Mouse (Mus musculus) mouse trophoblast stem cell (cell line): ENCODE measurements around the gene Cd86.

Experiments used
- in situ Hi-C, 2 experiments: fragments of 300-500 bp; cut with MseI, MboI; formaldehyde crosslinking; loops; 2 replicates in 1 of 2; 3 replicates in 1 of 2; pipeline ENCODE4 v1.15.1; 2025

The Cd86 gene

GRCm38 (mm10) chr16:36665782-36666181 is at the start of gene Cd86:
Cd86 (minus strand) TSS chr16:36666081.
- in situ Hi-C loops, result no loop called here

GRCm38 (mm10) chr16:36711760-36712159 is 45.9 kb upstream of the Cd86 start:
- in situ Hi-C loops, result loop anchor here (10.0 kb wide), 1 partner anchor 237 kb away; no protein-coding TSS in a partner anchor

DNA sequence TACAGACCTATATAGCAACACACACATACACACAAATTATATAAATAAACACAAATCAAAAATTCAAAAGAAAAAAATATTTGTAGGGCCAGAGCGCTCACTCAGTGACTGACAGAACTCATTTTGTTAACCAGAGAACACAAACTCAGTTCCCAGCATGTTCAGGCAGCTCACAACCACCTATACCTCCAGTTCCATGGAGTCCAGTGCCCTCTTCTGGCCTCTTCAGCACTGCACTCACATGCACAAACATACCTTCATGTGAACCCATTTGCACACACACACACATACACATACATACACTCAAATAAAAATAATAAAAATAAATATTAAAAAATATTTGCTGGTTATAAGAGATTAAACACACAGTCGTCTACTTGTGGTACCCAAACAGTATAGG is 44.9 kb upstream of the Cd86 start:
- in situ Hi-C loops, result loop anchor here (10.0 kb wide), 1 partner anchor 236 kb away; no protein-coding TSS in a partner anchor

- in situ Hi-C loops, result no loop called here
Observed at GRCm38 (mm10) chr16:36709405-36709804, 43.5 kb upstream of the Cd86 start.

GRCm38 (mm10) chr16:36708751-36709150 is 42.9 kb upstream of the Cd86 start:
- in situ Hi-C loops, result no loop called here

DNA sequence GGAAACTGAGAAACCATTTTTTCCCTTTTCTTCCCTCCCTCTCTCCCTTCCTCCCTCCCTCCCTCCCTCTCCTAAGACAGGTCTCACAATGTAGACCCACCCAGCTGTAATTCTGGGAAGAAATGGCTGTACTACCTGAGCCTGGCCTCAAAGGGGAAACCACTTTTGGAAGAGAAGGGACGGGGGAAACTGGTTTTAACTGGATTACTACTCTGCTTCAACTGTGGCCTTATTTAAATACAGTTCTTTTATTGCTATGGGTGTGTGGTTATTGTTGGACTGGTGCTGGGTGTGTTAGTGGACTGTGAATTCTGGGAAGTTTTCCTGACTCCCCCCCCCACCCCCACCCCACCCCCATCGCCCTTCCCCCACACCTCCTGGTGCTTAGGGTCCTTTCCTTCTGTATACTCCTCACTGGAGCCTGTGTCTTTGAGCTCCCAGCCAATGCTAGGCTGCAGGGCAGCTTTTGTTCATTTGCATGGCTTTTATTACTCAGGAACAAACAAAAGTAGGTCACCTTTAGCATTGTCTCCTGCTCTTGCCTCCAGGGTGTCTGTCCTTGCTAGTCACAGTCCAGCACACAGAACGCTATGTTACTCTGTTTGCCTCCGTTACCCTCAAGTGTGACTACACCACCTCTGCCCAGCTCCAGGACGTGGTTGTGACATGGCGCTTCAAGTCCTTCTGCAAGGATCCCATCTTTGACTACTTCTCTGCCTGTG is 42.0 kb upstream of the Cd86 start:
- in situ Hi-C loops, result no loop called here

DNA sequence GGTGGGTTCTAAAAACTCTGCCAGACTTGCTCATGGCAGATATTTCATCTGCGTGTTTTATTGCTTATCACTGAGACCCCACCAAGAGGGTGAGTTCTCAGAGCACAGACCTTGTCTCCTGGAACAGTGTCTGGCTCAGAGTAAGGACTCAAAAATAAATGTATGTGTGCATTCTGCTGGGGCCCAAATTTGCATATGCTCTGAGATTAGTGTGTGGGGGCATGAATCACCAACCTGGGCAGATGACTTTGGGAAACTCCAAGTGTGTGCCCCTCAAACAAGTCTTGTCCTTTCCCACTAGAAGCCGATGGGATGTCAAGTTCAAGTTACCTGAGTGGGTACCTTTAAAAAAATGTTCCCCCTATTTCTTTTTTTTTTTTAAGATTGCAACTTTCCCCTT is 34.6 kb upstream of the Cd86 start:
- in situ Hi-C loops, result no loop called here

DNA sequence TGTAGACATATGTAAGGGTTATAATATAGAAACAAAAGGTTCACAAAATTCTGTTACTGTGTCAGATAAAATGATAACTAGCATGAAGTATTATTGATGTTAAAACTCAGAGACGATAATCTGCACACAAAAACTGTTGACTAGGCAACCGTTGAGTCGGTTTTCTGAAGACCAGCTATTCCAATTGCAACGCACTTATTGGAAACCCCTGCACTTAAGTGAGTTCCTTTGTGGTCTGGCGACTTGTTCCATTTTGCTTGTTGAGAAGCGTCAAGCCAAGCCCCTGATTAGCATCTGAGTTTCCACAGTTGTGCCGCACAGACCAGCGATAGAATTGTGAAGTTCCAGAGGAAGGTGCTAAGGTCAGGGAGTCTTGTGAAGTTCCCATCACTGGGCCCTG is 31.4 kb upstream of the Cd86 start:
- in situ Hi-C loops, result no loop called here

DNA sequence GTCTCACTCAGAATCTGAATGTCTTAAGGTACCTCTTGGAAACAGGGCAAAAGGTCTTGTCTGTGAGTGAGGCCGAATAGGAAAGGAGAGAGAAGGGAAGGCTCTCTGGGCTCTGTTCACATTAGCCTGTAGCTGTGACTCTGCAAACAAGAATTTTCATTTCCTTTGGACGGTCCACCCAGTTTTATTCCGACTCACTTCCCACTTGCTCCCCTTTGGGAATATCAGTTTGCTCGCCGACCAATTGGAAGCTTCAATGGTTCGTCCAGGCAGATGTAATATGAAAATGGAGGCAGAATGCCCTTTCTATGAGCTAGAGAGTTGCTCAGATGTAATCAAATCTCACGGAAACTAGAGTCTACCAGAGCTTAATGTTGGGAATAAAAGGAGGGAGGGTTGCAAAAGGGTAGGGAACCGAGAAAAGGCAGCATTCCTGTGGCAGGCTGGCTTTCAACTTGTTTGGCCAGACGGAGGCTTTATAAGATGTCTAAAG is 29.0 kb upstream of the Cd86 start:
- in situ Hi-C loops, result no loop called here

DNA sequence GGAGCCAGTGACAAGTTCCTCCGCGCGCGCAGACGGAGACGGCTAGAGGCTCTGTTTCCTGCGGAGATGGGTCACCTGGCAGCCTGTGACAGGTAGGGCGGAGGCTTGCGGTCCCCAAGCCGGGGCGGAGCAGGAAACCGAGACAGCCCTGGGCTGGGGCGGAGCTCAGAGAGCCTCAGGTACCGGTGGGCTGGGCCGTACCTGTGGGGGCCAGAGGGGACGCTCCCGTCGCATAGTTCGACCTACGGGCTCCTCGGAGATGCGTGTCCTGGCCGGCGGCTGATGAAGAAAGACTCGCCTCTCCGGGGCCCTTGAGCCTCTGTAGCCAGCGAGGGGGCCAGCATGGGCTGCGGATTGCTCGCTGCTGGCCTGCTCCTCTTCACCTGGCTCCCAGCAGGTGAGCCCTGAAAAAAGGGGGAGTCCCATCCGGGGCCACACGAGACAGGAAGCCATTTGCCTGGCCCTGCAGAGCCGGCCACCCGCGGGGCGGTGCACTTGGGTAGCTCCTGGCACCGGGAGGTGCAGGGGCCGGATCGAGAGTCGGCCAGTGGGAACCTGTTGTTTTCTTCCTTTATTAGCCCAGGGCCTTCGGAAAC is 28.0 kb upstream of the Cd86 start, which contains the start of gene Ildr1:
TSS of gene Ildr1 (plus strand) at position 161 of the 596 bp plus-strand sequence.
- in situ Hi-C loops, result no loop called here

DNA sequence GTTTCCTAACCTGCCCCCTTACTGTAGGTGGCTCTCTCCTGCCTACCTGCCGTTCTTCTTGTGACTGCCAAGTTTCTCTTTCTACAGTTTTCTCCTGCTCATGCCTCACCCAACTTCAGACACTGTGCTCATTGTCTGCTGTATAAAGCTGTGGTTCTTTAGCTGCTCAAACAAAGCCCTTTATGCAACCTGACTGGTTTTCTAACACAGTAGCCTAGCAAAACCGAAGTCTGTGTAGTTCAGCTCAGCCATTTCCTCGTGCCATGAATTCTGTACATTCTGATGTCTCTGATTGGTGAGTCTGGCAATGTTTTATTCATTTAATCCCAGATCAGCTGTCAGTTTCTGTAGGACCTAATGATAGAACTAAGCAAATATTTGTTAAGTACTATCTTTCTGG is 25.6 kb upstream of the Cd86 start:
- in situ Hi-C loops, result no loop called here

- in situ Hi-C loops, result no loop called here
Observed at GRCm38 (mm10) chr16:36688076-36688475, 22.2 kb upstream of the Cd86 start.

- in situ Hi-C loops, result no loop called here
Observed at GRCm38 (mm10) chr16:36684325-36684918, 18.5 kb upstream of the Cd86 start.

DNA sequence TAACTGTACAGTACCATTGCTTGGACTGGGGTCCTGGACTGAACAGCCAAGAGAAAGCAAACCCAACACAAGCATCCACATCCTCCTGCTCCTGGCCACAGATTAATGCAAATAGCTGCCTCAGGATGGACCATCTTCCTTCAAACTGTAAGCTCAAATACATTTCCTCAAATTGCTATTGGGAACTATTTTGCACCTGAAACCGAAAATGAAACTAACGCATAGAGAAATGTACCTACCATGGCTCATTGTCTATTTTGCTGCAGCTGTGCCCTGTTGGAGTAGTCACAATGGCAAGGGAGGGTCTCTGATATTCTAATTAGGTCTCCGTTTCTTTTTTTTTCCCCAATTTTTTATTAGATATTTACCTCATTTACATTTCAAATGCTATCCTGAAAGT is 15.9 kb upstream of the Cd86 start:
- in situ Hi-C loops, result no loop called here

DNA sequence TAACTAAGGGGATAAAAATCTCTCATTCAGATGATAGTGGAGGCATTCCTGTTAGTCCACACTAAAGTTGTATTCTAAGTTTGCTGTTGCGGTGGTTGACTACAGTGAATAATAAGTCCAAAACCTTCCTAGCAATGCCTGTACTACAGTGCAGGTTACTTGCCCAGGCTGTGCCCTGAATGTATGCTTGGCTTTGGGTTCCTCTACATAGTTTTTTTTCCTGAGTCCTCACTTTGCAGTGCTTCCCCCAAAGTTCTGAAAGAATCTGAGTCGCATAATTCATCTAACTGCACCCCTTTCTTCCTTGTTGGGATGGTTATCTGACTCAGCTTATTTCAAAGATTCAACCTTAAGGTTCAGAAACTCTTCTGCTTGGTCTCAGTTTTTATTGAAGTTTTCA is 10.0 kb upstream of the Cd86 start:
- in situ Hi-C loops, result no loop called here

- in situ Hi-C loops, result no loop called here
Observed at GRCm38 (mm10) chr16:36675304-36675703, 9.4 kb upstream of the Cd86 start.

GRCm38 (mm10) chr16:36674457-36675204 is 8.8 kb upstream of the Cd86 start:
- in situ Hi-C loops, result no loop called here

DNA sequence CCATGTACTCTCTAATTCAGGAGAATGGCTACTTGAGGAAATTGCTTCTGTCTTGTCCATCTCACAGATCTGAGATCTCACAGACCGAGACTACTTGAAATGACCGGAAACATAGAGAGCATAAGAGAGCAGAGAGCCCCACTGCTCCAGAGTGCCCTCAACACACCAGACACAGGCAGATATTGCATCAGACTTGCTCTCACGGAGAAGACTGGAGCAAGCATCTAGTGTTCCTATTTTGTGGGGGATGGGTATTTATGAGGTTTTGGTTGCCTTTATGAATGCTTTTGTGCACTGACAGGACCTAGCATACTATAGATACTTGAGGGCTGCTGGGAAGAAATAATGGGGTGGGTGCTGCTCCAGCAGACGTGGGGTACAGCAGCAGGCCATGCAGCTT is 7.3 kb upstream of the Cd86 start:
- in situ Hi-C loops, result no loop called here

GRCm38 (mm10) chr16:36670590-36670989 is 4.7 kb upstream of the Cd86 start:
- in situ Hi-C loops, result no loop called here

- in situ Hi-C loops, result no loop called here
Observed at GRCm38 (mm10) chr16:36666448-36667017, 652 bp upstream of the Cd86 start.

DNA sequence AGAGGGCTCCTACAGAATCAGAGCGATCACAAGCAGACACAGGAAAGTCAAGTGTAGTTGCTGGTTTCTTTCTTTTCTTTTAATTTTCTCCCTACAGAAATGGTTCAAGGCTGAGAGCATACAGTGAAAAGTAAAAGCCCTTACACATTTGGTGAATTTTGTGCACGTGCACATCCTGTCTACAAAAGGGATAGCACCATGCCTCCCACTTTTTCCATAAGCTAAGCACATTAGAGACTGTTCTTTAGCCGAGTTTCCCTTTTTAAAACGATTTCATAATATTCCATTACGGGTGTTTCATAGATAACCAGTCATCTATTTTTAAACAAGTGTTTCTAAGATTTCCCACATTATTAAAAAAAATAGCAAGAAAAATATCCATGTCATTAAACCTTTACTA is 2.4 kb downstream of the Cd86 start:
- in situ Hi-C loops, result no loop called here

GRCm38 (mm10) chr16:36661330-36661729 is 4.6 kb downstream of the Cd86 start:
- in situ Hi-C loops, result no loop called here
